Mouse (Mus musculus) ES-E14 (cell line): ENCODE results near the gene 9930022D16Rik. TPM values are rescaled to one million over a fixed set of nuclear protein-coding genes. Genes with fewer than 3 reads are reported as not detected.

Experiments used
- DNase-seq: peaks from one replicate; pipeline ENCODE4 v3.0.0-alpha.2; 2013; ENCODE audit warnings: low read depth, low spot score
- H3K27ac ChIP-seq: 2 replicates; pipeline ENCODE4 v1.5.1; 2012; ENCODE audit warnings: low read depth, mild to moderate bottlenecking, low read length, moderate library complexity, mixed read lengths; ENCODE audit not compliant: poor library complexity, insufficient read depth, severe bottlenecking
- H3K36me3 ChIP-seq: 2 replicates; pipeline ENCODE4 v1.6.1; 2012; ENCODE audit warnings: mild to moderate bottlenecking, low read length, moderate library complexity, mixed read lengths; ENCODE audit not compliant: control insufficient read depth, poor library complexity, insufficient read depth, severe bottlenecking
- H3K4me1 ChIP-seq, 2 experiments: fragments of 150-350 bp in 1 of 2; sonication (generic) in 1 of 2; 2 replicates each; pipeline ENCODE4 v1.6.1; 2012; ENCODE audit warnings: low read length in 2 of 2, mild to moderate bottlenecking in 1 of 2, mixed read lengths in 1 of 2; ENCODE audit not compliant: control insufficient read depth in 2 of 2, insufficient read depth in 2 of 2, poor library complexity in 1 of 2
- H3K4me3 ChIP-seq, 2 experiments: fragments of 150-350 bp in 1 of 2; sonication (generic) in 1 of 2; 2 replicates each; pipeline ENCODE4 v1.5.1; 2012; ENCODE audit warnings: low read length in 2 of 2, low read depth in 1 of 2, mild to moderate bottlenecking in 1 of 2, mixed read lengths in 1 of 2; ENCODE audit not compliant: insufficient read depth in 1 of 2, poor library complexity in 1 of 2, severe bottlenecking in 1 of 2
- H3K9ac ChIP-seq: 2 replicates; pipeline ENCODE4 v1.6.1; 2012; ENCODE audit warnings: low read depth, mild to moderate bottlenecking, low read length, mixed read lengths; ENCODE audit not compliant: poor library complexity, insufficient read depth, severe bottlenecking
- H3K9me3 ChIP-seq: fragments of 150-350 bp; sonication (generic); 2 replicates; pipeline ENCODE4 v1.6.1; 2012; ENCODE audit warnings: low read depth, mild to moderate bottlenecking, low read length; ENCODE audit not compliant: control insufficient read depth, insufficient read depth
- CHD2 ChIP-seq: IDR thresholded peaks from 2 replicates; pipeline ENCODE4 v1.6.1; 2014; ENCODE audit warnings: mild to moderate bottlenecking, low read depth, low read length, inconsistent platforms
- HCFC1 ChIP-seq: IDR thresholded peaks from 2 replicates; pipeline ENCODE4 v1.6.1; 2012; ENCODE audit warnings: low read length, inconsistent platforms, borderline replicate concordance; ENCODE audit not compliant: insufficient read depth
- MAFK ChIP-seq: IDR thresholded peaks from 2 replicates; pipeline ENCODE4 v1.6.1; 2014; ENCODE audit warnings: mild to moderate bottlenecking, low read depth, low read length, inconsistent platforms; ENCODE audit not compliant: insufficient read depth
- ZC3H11A ChIP-seq: IDR thresholded peaks from 2 replicates; pipeline ENCODE4 v1.6.1; 2012; ENCODE audit warnings: low read depth, mild to moderate bottlenecking, inconsistent platforms, low read length, borderline replicate concordance
- ZNF384 ChIP-seq: IDR thresholded peaks from 2 replicates; pipeline ENCODE4 v1.6.1; 2012; ENCODE audit warnings: low read depth, low read length, inconsistent platforms
- in situ Hi-C, 2 experiments: fragments of 600-800 bp; cut with MboI; formaldehyde crosslinking; loops; one replicate each; pipeline ENCODE4 v1.15.1; 2025; ENCODE audit warnings: low sequenced_read_pairs in 2 of 2, inconsistent platforms in 1 of 2; ENCODE audit not compliant: unreplicated experiment in 2 of 2
- total RNA-seq: library from RNA; depleted of rRNA; stranded (reverse); fragments of 300-350 nt; gene quantifications from 2 replicates; pipeline ENCODE4 v1.2.3, GENCODE M21; 2012; rRNA removed

9930022D16Rik gene
- total RNA-seq: not detected in 2 replicates

- no peak within 1 kb of the TSS for H3K9ac ChIP-seq
- TF ChIP-seq ZNF384: no peak
- TF ChIP-seq CHD2: no peak
- no peak for TF ChIP-seq HCFC1
- TF ChIP-seq MAFK: no peak
- no peak for TF ChIP-seq ZC3H11A
- no peak within 1 kb of the TSS for H3K27ac ChIP-seq
- no peaks in the 10 kb centered on the region for H3K36me3 ChIP-seq
- no peak within 1 kb of the TSS for H3K4me3 ChIP-seq
- in situ Hi-C loops: no loop called here
- no peak for DNase-seq
- no peaks in the 10 kb centered on the region for H3K9me3 ChIP-seq
- no peaks in the 10 kb centered on the region for H3K4me1 ChIP-seq
Measured at GRCm38 (mm10) chr11:109413617-109414016, at the start of gene 9930022D16Rik. Gene 9930022D16Rik, plus strand, starts transcription at chr11:109413917.

GRCm38 (mm10) chr11:109364337-109364736 is 49.4 kb upstream of the 9930022D16Rik start:
- in situ Hi-C loops: no loop called here
- Histone ChIP-seq H3K27ac (no peak overlapping the region), H3K4me3 (peak overlapping the region in 1 of 2 experiments; percentile 85; a peak in 1 of 4 replicates), H3K9me3 (no peaks in the 10 kb centered on the region), H3K9ac (no peak overlapping the region), H3K4me1 (peaks cover 11 to 20% of the 10 kb centered on the region in 2 experiments), H3K36me3 (peaks cover 19% of the 10 kb centered on the region)
- DNase-seq: no peak
- TF ChIP-seq MAFK (no peak), CHD2 (no peak), ZC3H11A (no peak), ZNF384 (no peak), HCFC1 (no peak)

GRCm38 (mm10) chr11:109364881-109365280 is 48.8 kb upstream of the 9930022D16Rik start:
- no peaks in the 10 kb centered on the region for H3K9me3 ChIP-seq
- in situ Hi-C loops: no loop called here
- DNase-seq: no peak
- no peak for TF ChIP-seq ZC3H11A
- TF ChIP-seq MAFK: no peak
- no peak for TF ChIP-seq ZNF384
- TF ChIP-seq HCFC1: no peak
- TF ChIP-seq CHD2: no peak
- peaks cover 6 to 21% of the 10 kb centered on the region in 2 experiments for H3K4me1 ChIP-seq
- H3K4me3 ChIP-seq: no peak overlapping the region
- no peak overlapping the region for H3K27ac ChIP-seq
- 0 out of 2 replicates have a peak overlapping the region, but pooled peaks have one; percentile 28 for H3K9ac ChIP-seq
- H3K36me3 ChIP-seq: peaks cover 21% of the 10 kb centered on the region

GRCm38 (mm10) chr11:109365818-109366217 is 47.9 kb upstream of the 9930022D16Rik start:
- Histone ChIP-seq H3K9me3 (no peaks in the 10 kb centered on the region), H3K36me3 (peaks cover 21% of the 10 kb centered on the region), H3K27ac (no peak overlapping the region), H3K4me1 (peaks cover 6 to 18% of the 10 kb centered on the region in 2 experiments; a peak in 3 of 4 replicates), H3K4me3 (no peak overlapping the region), H3K9ac (no peak overlapping the region)
- no peak for TF ChIP-seq CHD2
- no peak for TF ChIP-seq ZC3H11A
- TF ChIP-seq ZNF384: no peak
- no peak for TF ChIP-seq MAFK
- TF ChIP-seq HCFC1: no peak
- in situ Hi-C loops: no loop called here
- DNase-seq: no peak
